Mouse (Mus musculus) heart, postnatal 0 days (tissue): Measurements from ENCODE around the gene Hdac5.

Experiments used
- CTCF ChIP-seq: IDR thresholded peaks from 2 replicates; pipeline ENCODE4 v1.5.1; 2016; ENCODE audit warnings: antibody characterized with exemption, control low read depth, low read depth
- EP300 ChIP-seq: IDR thresholded peaks from 2 replicates; pipeline ENCODE4 v1.6.1; 2016; ENCODE audit warnings: antibody characterized with exemption, low read depth

DNA sequence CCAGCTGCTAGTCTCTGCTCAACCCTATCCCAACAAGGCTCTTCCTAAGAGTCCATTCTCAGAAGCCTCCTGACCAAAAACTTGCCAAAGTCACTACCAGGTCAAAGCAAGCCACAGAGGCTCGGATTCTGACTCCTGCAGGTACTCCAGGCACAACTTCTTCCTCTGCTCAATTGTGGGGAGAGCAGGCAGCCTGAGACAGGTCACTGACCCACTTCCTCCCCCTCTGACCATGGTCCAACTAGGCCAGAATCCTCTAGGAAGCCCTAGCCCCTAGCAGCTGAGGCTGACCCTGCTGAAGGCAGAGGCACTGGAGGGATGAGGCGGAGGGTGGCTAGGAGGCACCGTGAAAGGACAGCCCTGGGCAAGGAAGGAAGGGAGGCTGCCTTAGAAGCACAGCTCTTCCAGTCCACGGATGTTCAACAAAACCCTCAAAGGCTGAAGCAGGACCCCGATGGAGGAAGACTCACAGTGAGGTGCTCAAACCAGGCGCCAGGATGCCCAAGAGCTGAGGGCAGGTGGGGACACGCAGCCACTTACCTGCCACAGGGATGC, 12.0 kb downstream of the Hdac5 start:
- no peak for TF ChIP-seq EP300
- no peak for TF ChIP-seq CTCF
